Mouse (Mus musculus) right cerebral cortex, postnatal 4 days (tissue): Measurements from ENCODE around the gene Fez1.

Source experiments
- DNase-seq: peaks from one replicate; pipeline ENCODE4 v3.0.0-alpha.2; 2022

Fez1 gene

GRCm38 (mm10) chr9:36821644-36822000 lies at the start of gene Fez1:
Gene Fez1 (plus strand): TSS chr9:36821864.
- DNase-seq: peak; percentile 88

- DNase-seq: no peak
These were observed 37.7 kb upstream of the Fez1 start for GRCm38 (mm10) chr9:36783921-36784320.

- DNase-seq: no peak
These were observed 29.5 kb upstream of the Fez1 start for GRCm38 (mm10) chr9:36792191-36792590.

GRCm38 (mm10) chr9:36794487-36794886 lies 27.2 kb upstream of the Fez1 start:
- no peak for DNase-seq

- no peak for DNase-seq
These were observed 26.1 kb upstream of the Fez1 start for GRCm38 (mm10) chr9:36795556-36795955.

GRCm38 (mm10) chr9:36796224-36796623 lies 25.4 kb upstream of the Fez1 start:
- DNase-seq: no peak

- DNase-seq: peak; percentile 90
These were observed 24.7 kb upstream of the Fez1 start, which contains the start of gene Ei24 for GRCm38 (mm10) chr9:36796781-36797555. Gene Ei24 (minus strand): TSS chr9:36797393.

GRCm38 (mm10) chr9:36801961-36802360 lies 19.7 kb upstream of the Fez1 start:
- DNase-seq: no peak

GRCm38 (mm10) chr9:36802951-36803350 lies 18.7 kb upstream of the Fez1 start:
- DNase-seq: no peak

- DNase-seq: no peak
These were observed 18.3 kb upstream of the Fez1 start for GRCm38 (mm10) chr9:36803386-36803785.

- DNase-seq: no peak
These were observed 17.7 kb upstream of the Fez1 start for GRCm38 (mm10) chr9:36803926-36804325.

- no peak for DNase-seq
These were observed 16.2 kb upstream of the Fez1 start for GRCm38 (mm10) chr9:36805256-36805975.

GRCm38 (mm10) chr9:36808126-36808785 lies 13.4 kb upstream of the Fez1 start:
- no peak for DNase-seq

- no peak for DNase-seq
These were observed 7.2 kb upstream of the Fez1 start for GRCm38 (mm10) chr9:36814486-36814885.

- DNase-seq: no peak
These were observed 2.8 kb upstream of the Fez1 start for GRCm38 (mm10) chr9:36818905-36819304.

- peak; percentile 75 for DNase-seq
These were observed 558 bp upstream of the Fez1 start for GRCm38 (mm10) chr9:36820969-36821643.

- no peak for DNase-seq
These were observed 360 bp downstream of the Fez1 start for GRCm38 (mm10) chr9:36822024-36822423.

GRCm38 (mm10) chr9:36826612-36827363 lies 5.1 kb downstream of the Fez1 start:
- no peak for DNase-seq

- DNase-seq: no peak
These were observed 9.7 kb downstream of the Fez1 start for GRCm38 (mm10) chr9:36831401-36831800.

- peak; percentile 89 for DNase-seq
These were observed 10.9 kb downstream of the Fez1 start for GRCm38 (mm10) chr9:36832529-36832928.

- DNase-seq: peak; percentile 46
These were observed 11.6 kb downstream of the Fez1 start for GRCm38 (mm10) chr9:36833043-36833881.
